Mouse (Mus musculus) B cell, adult 2 months (primary cell): ENCODE results near the gene Rad51b.

Experiments
- DNase-seq, 2 experiments: peaks; one replicate each; pipeline ENCODE4 v3.0.0; 2022

The Rad51b gene

GRCm38 (mm10) chr12:79441210-79442005 is 144.3 kb downstream of the Rad51b start:
- peak; percentile 17 to 18 for DNase-seq

GRCm38 (mm10) chr12:79442126-79442525 is 145.0 kb downstream of the Rad51b start:
- DNase-seq = peak; percentile 55

GRCm38 (mm10) chr12:79442836-79443390 is 145.8 kb downstream of the Rad51b start:
- no peak for DNase-seq

- DNase-seq = peak in 1 of 2 experiments; percentile 14
Measured at GRCm38 (mm10) chr12:79444646-79445045, 147.6 kb downstream of the Rad51b start.

- DNase-seq = no peak
Measured at GRCm38 (mm10) chr12:79447039-79447438, 150.0 kb downstream of the Rad51b start.

- DNase-seq = no peak
Measured at GRCm38 (mm10) chr12:79449817-79450411, 152.8 kb downstream of the Rad51b start.

GRCm38 (mm10) chr12:79452882-79453281 is 155.8 kb downstream of the Rad51b start:
- DNase-seq = no peak

GRCm38 (mm10) chr12:79454017-79454416 is 156.9 kb downstream of the Rad51b start:
- DNase-seq = no peak

- no peak for DNase-seq
Measured at GRCm38 (mm10) chr12:79455061-79455847, 158.2 kb downstream of the Rad51b start.

GRCm38 (mm10) chr12:79455848-79456164 is 158.7 kb downstream of the Rad51b start:
- no peak for DNase-seq

- no peak for DNase-seq
Measured at GRCm38 (mm10) chr12:79456251-79456650, 159.2 kb downstream of the Rad51b start.

GRCm38 (mm10) chr12:79463371-79463770 is 166.3 kb downstream of the Rad51b start:
- no peak for DNase-seq

GRCm38 (mm10) chr12:79470113-79470512 is 173.0 kb downstream of the Rad51b start:
- no peak for DNase-seq

GRCm38 (mm10) chr12:79471868-79472267 is 174.8 kb downstream of the Rad51b start:
- no peak for DNase-seq

GRCm38 (mm10) chr12:79476413-79477046 is 179.4 kb downstream of the Rad51b start:
- DNase-seq = no peak

- no peak for DNase-seq
Measured at GRCm38 (mm10) chr12:79478816-79479215, 181.7 kb downstream of the Rad51b start.

- DNase-seq = no peak
Measured at GRCm38 (mm10) chr12:79485501-79485900, 188.4 kb downstream of the Rad51b start.

GRCm38 (mm10) chr12:79488590-79489242 is 191.6 kb downstream of the Rad51b start:
- no peak for DNase-seq

- no peak for DNase-seq
Measured at GRCm38 (mm10) chr12:79490626-79491025, 193.5 kb downstream of the Rad51b start.

GRCm38 (mm10) chr12:79492175-79492574 is 195.1 kb downstream of the Rad51b start:
- DNase-seq = no peak

GRCm38 (mm10) chr12:79492613-79493012 is 195.5 kb downstream of the Rad51b start:
- no peak for DNase-seq

GRCm38 (mm10) chr12:79493481-79493880 is 196.4 kb downstream of the Rad51b start:
- no peak for DNase-seq
